Mouse (Mus musculus) hindbrain, embryonic 14.5 days (tissue): Measurements from ENCODE around the gene Gm5485. TPM values are rescaled to one million over a fixed set of nuclear protein-coding genes. Genes with fewer than 3 reads are reported as not detected.

Experiments used
- ATAC-seq: fragments of 200-750 bp; cut with Nextera tagmentation; 2 replicates; pipeline ENCODE4 v1.8.0; 2017; ENCODE audit warnings: moderate number of reproducible peaks, mild to moderate bottlenecking, moderate TSS enrichment, moderate library complexity; ENCODE audit not compliant: low FRiP score
- DNase-seq: peaks from one replicate; pipeline ENCODE4 v3.0.0-alpha.2; 2015; ENCODE audit warnings: low spot score
- H3K27ac ChIP-seq: fragments of 300-500 bp; sonication (generic); 2 replicates; pipeline ENCODE4 v1.5.1; 2014; ENCODE audit warnings: mild to moderate bottlenecking, moderate library complexity
- H3K27me3 ChIP-seq: fragments of 300-500 bp; sonication (generic); 2 replicates; pipeline ENCODE4 v1.6.1; 2014; ENCODE audit warnings: mild to moderate bottlenecking, low read length, mixed read lengths; ENCODE audit not compliant: control insufficient read depth, insufficient read depth
- H3K36me3 ChIP-seq: fragments of 300-500 bp; sonication (generic); replicated peaks from 2 replicates; pipeline ENCODE4 v1.6.1; 2014; ENCODE audit not compliant: control insufficient read depth, insufficient read depth
- H3K4me1 ChIP-seq: fragments of 300-500 bp; sonication (generic); replicated peaks from 2 replicates; pipeline ENCODE4 v1.6.1; 2014; ENCODE audit warnings: antibody characterized with exemption, low read length, mixed read lengths; ENCODE audit not compliant: control insufficient read depth, insufficient read depth
- H3K4me2 ChIP-seq: fragments of 300-500 bp; sonication (generic); replicated peaks from 2 replicates; pipeline ENCODE4 v1.6.1; 2014; ENCODE audit warnings: mild to moderate bottlenecking, moderate library complexity
- H3K4me3 ChIP-seq: fragments of 300-500 bp; sonication (generic); replicated peaks from 2 replicates; pipeline ENCODE4 v1.5.1; 2014; ENCODE audit warnings: mild to moderate bottlenecking, low read length
- H3K9ac ChIP-seq: fragments of 300-500 bp; sonication (generic); 2 replicates; pipeline ENCODE4 v1.6.1; 2014
- H3K9me3 ChIP-seq: fragments of 300-500 bp; sonication (generic); 2 replicates; pipeline ENCODE4 v1.6.1; 2016; ENCODE audit warnings: low read length; ENCODE audit not compliant: control insufficient read depth
- WGBS: fragments of 180-500 bp; shearing (Covaris S2); extraction: QIAGEN DNeasy Blood & Tissue Kit; methylation state at CpG from one replicate; pipeline ENCODE4 v1.1.7; 2014; 5-methylcytosine and 5-hydroxymethylcytosine counted together
- polyA plus RNA-seq: library from polyadenylated mRNA; unstranded; fragments of >200 nt; fragmentation: Nextera tagmentation; extraction: Ambion mirVana; gene quantifications from 2 replicates; pipeline ENCODE4 v1.2.1, GENCODE M21; 2014

Gene Gm5485
- polyA plus RNA-seq, 1 experiment from 2014 or later, result not detected

GRCm38 (mm10) chr16:48355716-48356115 lies 56.5 kb downstream of the Gm5485 start:
- H3K4me2 ChIP-seq, result no peak overlapping the region
- H3K9ac ChIP-seq, result no peak overlapping the region
- no peaks in the 10 kb centered on the region for H3K27me3 ChIP-seq
- H3K36me3 ChIP-seq, result no peaks in the 10 kb centered on the region
- WGBS, result 85% methylated on average over 5 of the region's 5 CpGs
- ATAC-seq (no peak), DNase-seq (no peak)
- H3K9me3 ChIP-seq, result no peaks in the 10 kb centered on the region
- H3K4me3 ChIP-seq, result no peak overlapping the region
- H3K4me1 ChIP-seq, result no peaks in the 10 kb centered on the region
- no peak overlapping the region for H3K27ac ChIP-seq

Other genes with a start within 250 kb of the Gm5485 start
- not detected in 2 replicates for gene Dppa4, start 128.7 kb downstream of the Gm5485 start, polyA plus RNA-seq
- not detected in 2 replicates for gene Dppa2, start 108.5 kb downstream of the Gm5485 start, polyA plus RNA-seq
- gene Morc1, start 18.8 kb upstream of the Gm5485 start, polyA plus RNA-seq, result 0.07 and 0.15 TPM in 2 replicates